Mouse (Mus musculus): ENCODE data around the gene Tuba1c. TPM values are rescaled to one million over a fixed set of nuclear protein-coding genes. Genes with fewer than 3 reads are reported as not detected.
"Not testable (repeated sequence)": the region's sequence is repeated elsewhere in the genome, so short reads cannot be mapped to it uniquely, and the experiment has no call there.

Gene Tuba1c
- total RNA-seq, 4 experiments from 2014 or later = 32.2 to 40.4 (median 33.3) TPM

- DNase-seq (ENCODE audit: low spot score) = no peak
Measured at GRCm38 (mm10) chr15:99055511-99055961, 25.8 kb downstream of the Tuba1c start.

DNA sequence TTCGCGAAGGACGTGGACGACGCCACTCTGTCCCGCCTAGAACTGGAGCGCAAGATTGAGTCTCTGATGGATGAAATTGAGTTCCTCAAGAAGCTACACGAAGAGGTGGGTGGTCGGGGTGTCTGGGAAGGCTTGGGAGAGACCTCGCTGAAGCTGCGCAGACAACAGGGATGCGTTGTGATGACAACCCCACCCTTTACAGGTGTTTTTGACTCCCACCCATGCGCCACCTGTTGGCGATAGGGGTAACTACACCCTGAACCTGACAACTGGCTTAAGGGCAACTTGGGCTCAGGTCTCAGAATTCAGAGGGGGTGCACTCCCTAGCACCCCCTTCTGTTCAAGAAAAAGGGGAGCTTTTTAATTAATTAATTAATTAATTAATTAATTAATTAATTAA lies 26.6 kb downstream of the Tuba1c start:
- DNase-seq (ENCODE audit: low spot score) = no peak

- no peak for DNase-seq (ENCODE audit: low spot score)
Measured at GRCm38 (mm10) chr15:99065557-99066165, 36.0 kb downstream of the Tuba1c start.

DNA sequence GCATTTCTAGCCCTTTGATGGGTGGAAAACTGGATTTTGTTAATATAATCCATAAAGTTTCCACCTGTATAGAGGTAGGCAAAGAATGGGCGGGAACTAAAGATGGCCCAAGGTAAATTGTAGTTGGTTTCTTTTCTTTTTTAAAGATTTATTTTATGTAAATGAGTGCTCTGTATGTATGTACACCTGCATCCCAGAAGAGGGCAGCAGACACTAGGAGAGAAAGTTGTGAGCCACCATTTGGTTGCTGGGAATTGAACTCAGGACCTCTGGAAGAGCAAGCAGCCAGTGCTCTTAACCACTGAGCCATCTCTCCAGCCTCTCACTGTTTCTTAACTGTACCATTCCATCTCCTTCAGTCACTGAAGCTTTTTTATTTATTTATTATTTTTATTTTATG lies 42.3 kb downstream of the Tuba1c start:
- no peak for DNase-seq (ENCODE audit: low spot score)

GRCm38 (mm10) chr15:99074019-99074599 lies 44.4 kb downstream of the Tuba1c start, which contains the start of gene Troap:
Troap (plus strand) TSS chr15:99074575.
- no peak for DNase-seq (ENCODE audit: low spot score)

DNA sequence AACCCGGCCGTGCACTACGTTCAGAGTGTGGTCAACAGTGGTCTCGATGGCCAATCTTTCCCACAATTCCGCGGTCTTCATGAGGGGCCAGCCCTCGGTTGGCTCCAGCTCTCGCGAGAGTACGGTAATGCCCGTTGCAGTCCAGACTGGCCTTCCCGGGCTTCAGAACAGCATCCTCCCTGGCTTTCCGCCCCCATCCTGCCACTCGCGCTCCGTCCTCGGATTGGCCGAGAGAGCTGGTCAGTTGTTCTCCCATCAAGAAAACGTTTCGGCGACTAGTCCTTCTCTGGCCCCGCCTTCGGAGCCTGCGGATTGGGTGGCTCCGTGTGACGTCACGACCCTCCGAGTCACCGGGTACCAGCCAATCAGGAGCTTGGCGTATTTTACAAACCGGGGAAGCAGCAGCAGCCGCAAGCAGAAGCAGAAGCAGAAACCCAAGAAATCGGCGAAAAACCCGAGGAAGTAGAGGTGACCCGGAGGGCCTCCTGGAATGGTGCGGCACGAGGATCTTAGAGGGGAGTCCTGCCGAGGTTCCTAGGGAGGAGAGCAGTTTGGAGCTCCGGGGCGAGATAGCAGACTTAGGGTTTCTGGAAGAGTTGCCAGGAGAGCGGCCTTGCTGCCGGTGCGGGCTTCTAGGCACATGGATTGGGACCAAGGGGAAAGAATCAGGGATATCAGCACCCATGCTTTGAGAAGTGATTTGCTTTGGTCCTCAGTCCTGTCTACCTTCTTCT lies 45.1 kb downstream of the Tuba1c start:
- peak; percentile 98 for DNase-seq (ENCODE audit: low spot score)

DNA sequence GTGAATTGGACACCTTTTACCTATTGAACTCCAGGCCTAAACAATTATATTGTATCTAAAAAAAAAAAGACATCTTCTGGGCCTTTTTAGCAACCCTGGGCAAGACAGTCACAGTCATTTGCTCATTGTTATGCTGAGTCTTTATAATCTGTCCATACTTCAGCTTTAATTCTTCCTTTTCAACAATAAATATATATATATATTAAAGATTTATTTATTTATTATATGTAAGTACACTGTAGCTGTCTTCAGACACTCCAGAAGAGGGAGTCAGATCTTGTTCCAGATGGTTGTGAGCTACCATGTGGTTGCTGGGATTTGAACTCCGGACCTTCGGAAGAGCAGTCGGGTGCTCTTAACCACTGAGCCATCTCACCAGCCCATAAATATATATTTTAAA lies 46.3 kb downstream of the Tuba1c start:
- DNase-seq (ENCODE audit: low spot score) = not testable (repeated sequence)

GRCm38 (mm10) chr15:99078181-99078910 lies 48.7 kb downstream of the Tuba1c start:
- DNase-seq (ENCODE audit: low spot score) = no peak

DNA sequence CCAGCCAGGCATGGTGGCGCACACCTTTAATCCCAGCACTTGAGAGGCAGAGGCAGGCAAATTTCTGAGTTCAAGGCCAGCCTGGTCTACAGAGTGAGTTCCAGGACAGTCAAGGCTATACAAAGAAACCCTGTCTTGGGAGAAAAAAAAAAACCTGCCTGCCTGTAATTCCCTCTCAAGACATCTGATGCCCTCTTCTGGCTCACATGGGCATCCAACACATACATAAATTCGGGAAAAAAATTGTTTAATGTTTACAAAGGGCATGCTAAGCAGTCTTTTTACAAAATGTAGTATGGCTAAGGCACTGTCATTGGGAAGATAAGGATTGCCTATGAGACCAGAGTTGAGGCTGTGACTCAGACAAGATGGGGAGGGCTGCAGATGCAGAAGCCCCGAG lies 50.1 kb downstream of the Tuba1c start:
- DNase-seq (ENCODE audit: low spot score) = no peak

DNA sequence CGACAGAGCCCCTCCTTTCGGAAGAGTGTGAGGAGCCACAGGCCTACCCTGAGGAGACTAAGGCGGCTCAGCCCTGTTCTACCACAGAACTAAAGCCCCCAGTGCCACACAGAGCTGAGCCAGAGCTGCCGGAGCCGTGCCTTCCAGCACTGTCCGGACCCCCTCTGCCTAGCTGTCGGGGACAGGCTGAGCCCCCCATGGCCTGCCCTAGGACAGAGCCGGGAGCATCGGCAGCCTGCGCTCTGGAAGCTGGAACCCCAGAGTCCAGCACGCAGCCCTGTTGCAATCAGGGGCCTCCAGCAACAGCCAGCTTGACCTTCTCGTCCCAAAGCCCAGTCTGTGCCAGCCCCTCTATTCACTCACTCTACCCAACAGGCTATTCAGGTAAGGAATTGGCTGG lies 52.6 kb downstream of the Tuba1c start:
- DNase-seq (ENCODE audit: low spot score) = no peak

- DNase-seq (ENCODE audit: low spot score) = no peak
Measured at GRCm38 (mm10) chr15:99082840-99083239, 53.1 kb downstream of the Tuba1c start.

DNA sequence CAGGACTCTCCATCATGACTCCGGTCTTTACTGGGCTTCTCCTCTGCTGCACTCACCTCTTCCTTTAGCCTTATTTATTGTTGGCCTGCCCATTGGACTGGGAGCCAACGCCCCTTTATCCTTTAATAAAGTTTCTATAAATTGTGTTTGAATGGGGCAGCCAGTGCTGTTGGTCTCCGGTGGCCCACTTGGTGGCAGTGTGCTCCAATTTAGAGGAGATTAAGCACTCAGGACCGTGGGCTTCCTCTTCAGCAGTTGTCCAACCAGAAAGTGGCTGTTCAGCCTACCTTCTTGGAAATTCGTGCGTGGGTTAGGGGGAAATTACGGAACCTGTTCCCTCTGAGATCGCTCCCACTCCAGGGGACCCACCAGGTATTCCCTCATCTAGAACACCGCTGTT lies 53.6 kb downstream of the Tuba1c start:
- no peak for DNase-seq (ENCODE audit: low spot score)

- no peak for DNase-seq (ENCODE audit: low spot score)
Measured at GRCm38 (mm10) chr15:99083867-99084557, 54.3 kb downstream of the Tuba1c start.

- DNase-seq (ENCODE audit: low spot score) = no peak
Measured at GRCm38 (mm10) chr15:99084618-99085017, 54.9 kb downstream of the Tuba1c start.

GRCm38 (mm10) chr15:99085997-99086396 lies 56.3 kb downstream of the Tuba1c start:
- no peak for DNase-seq (ENCODE audit: low spot score)

GRCm38 (mm10) chr15:99087253-99088075 lies 57.8 kb downstream of the Tuba1c start, which contains the start of gene C1ql4:
C1ql4 (minus strand) TSS chr15:99087817.
- no peak for DNase-seq (ENCODE audit: low spot score)
